Mouse (Mus musculus) T-helper 1 cell (primary cell): ENCODE measurements around the gene Bpifb4.

ENCODE experiments used
- in situ Hi-C: fragments of 300-600 bp; cut with MboI, MseI; formaldehyde crosslinking; loops from one replicate; pipeline ENCODE4 v1.15.1; 2025; ENCODE audit warnings: high pct_unique_total_duplicates

Bpifb4 gene

GRCm38 (mm10) chr2:154004456-154004855, 66.4 kb downstream of the Bpifb4 start:
- in situ Hi-C loops: no loop called here

- in situ Hi-C loops: no loop called here
Measured at GRCm38 (mm10) chr2:154005094-154005493, 67.1 kb downstream of the Bpifb4 start.

DNA sequence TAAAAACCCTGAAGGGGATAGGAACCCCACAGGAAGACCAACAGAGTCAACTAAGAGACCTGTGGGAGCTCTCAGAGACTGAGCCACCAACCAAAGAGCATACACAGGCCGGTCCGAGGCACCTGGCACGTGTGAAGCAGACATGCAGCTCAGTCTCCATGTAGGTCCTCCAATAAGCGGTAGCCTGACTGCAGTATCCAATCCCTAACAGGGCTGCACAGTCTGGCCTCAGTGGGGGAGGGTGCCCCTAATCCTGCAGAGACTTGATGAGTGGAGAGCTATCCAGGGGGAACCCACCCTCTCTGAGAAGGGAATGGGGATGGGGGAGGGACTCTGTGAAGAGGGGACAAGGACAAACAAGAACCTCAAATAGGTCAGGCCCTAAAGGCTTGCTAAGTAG, 67.7 kb downstream of the Bpifb4 start:
- in situ Hi-C loops: no loop called here

GRCm38 (mm10) chr2:154006331-154006730, 68.3 kb downstream of the Bpifb4 start:
- in situ Hi-C loops: no loop called here

DNA sequence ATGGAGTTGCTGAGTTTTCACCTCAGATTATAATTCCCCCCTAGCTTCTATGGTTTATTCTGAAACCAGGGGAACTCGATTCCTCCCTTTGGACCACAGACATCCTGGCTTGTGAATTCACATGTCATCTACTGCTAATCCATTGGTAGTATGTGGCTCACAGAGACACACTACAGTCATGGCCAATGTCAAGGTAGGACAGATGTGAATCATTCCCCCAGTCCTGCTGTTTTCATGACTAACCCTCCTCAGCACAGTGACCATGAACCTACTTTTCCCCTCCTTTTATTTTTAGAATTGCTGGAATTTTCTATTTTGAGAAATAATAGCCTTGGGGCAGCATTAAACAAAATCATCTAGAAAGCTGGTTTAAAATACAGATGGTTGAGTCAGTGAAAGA, 69.4 kb downstream of the Bpifb4 start:
- in situ Hi-C loops: no loop called here

DNA sequence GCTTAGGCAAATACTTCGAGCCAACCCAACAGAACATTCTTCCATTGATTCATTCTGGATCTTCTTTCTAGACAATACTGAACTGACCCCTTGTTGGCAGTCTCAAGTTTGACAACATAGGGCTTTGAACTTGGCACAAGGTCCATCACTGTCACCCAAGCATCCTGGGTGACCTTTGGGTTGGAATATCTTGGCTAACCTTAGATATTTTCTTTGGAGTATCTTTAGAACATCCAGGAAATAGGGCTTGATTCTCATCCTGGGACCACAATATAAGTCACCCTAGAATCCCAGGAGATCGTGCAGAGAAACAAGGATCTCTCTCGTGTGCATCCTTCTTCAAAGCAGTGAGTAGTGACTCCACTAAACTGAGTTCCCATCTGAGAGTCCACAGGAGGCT, 70.0 kb downstream of the Bpifb4 start, which contains the start of gene Bpifa2:
Gene Bpifa2, plus strand, starts transcription at position 301 of the 400 bp plus-strand sequence.
- in situ Hi-C loops: no loop called here
